Mouse (Mus musculus): Measurements from ENCODE around the gene Dnmt3l.

Dnmt3l gene

DNA sequence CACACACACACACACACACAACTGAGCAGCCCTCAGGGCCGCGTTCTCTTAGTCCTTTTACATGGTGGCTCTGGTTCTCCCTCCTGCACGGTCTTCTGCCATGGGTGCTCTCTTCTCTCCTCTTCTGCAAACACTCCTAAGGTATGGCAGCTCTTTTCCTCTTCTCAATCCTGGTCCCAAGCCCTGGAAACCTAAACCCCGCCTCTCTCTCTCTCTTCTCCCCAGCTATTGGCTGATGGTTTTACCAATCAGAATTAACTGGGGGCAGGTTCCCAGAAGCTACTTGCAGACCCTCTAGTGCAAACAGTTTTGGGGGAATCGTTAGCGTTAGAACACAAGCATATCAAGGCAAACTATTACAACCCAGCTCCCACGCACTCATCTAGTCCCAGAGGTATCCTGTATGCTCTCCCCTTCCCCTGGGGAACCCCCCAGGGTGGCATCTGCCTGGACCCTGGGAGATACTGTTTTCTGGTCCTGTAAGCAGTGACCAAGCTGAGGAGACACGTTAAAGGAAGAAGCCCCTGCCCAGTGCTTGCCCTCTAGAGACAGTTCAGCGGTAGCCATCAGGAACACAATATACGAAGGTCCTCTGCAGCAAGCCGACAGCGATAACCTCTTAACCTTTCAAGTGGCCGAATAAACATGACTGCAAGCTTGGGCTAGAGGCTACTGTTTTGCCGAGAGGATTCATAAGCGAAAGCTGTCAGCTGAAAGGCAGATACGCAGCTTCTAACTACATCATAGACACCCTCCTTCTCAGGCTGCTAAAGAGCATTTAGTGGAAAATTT is 59.4 kb downstream of the Dnmt3l start:
- in situ Hi-C loops (cut with MboI; ENCODE audit: unreplicated experiment in 2 of 2), result no loop called here

GRCm38 (mm10) chr10:78104555-78105490 is 63.1 kb downstream of the Dnmt3l start:
- in situ Hi-C loops (cut with MboI; ENCODE audit: unreplicated experiment in 2 of 2), result no loop called here

- in situ Hi-C loops (cut with MboI; ENCODE audit: unreplicated experiment in 2 of 2), result no loop called here
Measured at GRCm38 (mm10) chr10:78105548-78105947, 63.8 kb downstream of the Dnmt3l start.

Data from v-Abl transformed pro-B cells (cell line).